Mouse (Mus musculus) cortical plate, adult 2 months (tissue): Measurements from ENCODE around the gene Dok1.

Experiments
- CTCF ChIP-seq: fragments of 200-500 bp; IDR thresholded peaks from 2 replicates; pipeline ENCODE4 v1.5.1; 2011; ENCODE audit warnings: mild to moderate bottlenecking, control low read depth, low read length; ENCODE audit not compliant: insufficient read depth; ENCODE audit errors: extremely low read depth
- POLR2A ChIP-seq: fragments of 200-500 bp; IDR thresholded peaks from 2 replicates; pipeline ENCODE4 v1.6.1; 2011; ENCODE audit warnings: mild to moderate bottlenecking, low read length, control low read depth; ENCODE audit not compliant: insufficient read depth; ENCODE audit errors: extremely low read depth

GRCm38 (mm10) chr6:83025221-83025620, 8.1 kb downstream of the Dok1 start:
- TF ChIP-seq CTCF (no peak), POLR2A (no peak)
